Mouse (Mus musculus): ENCODE measurements around the gene Vmn2r29. TPM values are rescaled to one million over a fixed set of nuclear protein-coding genes. Genes with fewer than 3 reads are reported as not detected.

Gene Vmn2r29
- polyA plus RNA-seq, 1 experiment from 2014 or later: 0.88 TPM

Other genes starting within 250 kb of the Vmn2r29 start
- gene Zfp954, start 125.8 kb downstream of the Vmn2r29 start, polyA plus RNA-seq (2015; fragmentation: Nextera tagmentation; extraction: Ambion mirVana): 22.1 and 22.3 TPM in 2 replicates
- gene Zfp773, start 110.6 kb downstream of the Vmn2r29 start, polyA plus RNA-seq (2015; fragmentation: Nextera tagmentation; extraction: Ambion mirVana): 14.7 and 16.1 TPM in 2 replicates
- 2.9 and 3.2 TPM in 2 replicates for gene Zfp418, start 76.0 kb downstream of the Vmn2r29 start, polyA plus RNA-seq (2015; fragmentation: Nextera tagmentation; extraction: Ambion mirVana)
- 8.7 and 9.2 TPM in 2 replicates for gene Zfp772, start 37.3 kb downstream of the Vmn2r29 start, polyA plus RNA-seq (2015; fragmentation: Nextera tagmentation; extraction: Ambion mirVana)
- 3.0 and 6.0 TPM in 2 replicates for gene Gm45844, start 31.0 kb upstream of the Vmn2r29 start, polyA plus RNA-seq (2015; fragmentation: Nextera tagmentation; extraction: Ambion mirVana)
- 147 and 148 TPM in 2 replicates for gene Clcn4, start 53.5 kb upstream of the Vmn2r29 start, polyA plus RNA-seq (2015; fragmentation: Nextera tagmentation; extraction: Ambion mirVana)
- gene Vmn2r30, start 90.3 kb upstream of the Vmn2r29 start, polyA plus RNA-seq (2015; fragmentation: Nextera tagmentation; extraction: Ambion mirVana): 0.06 TPM in 1 of 2 replicates, not detected in the other
- not detected in 2 replicates for gene Gm45783, start 127.2 kb upstream of the Vmn2r29 start, polyA plus RNA-seq (2015; fragmentation: Nextera tagmentation; extraction: Ambion mirVana)
- gene Vmn2r31, start 152.4 kb upstream of the Vmn2r29 start, polyA plus RNA-seq (2015; fragmentation: Nextera tagmentation; extraction: Ambion mirVana): not detected in 2 replicates
- gene Vmn2r32, start 232.7 kb upstream of the Vmn2r29 start, polyA plus RNA-seq (2015; fragmentation: Nextera tagmentation; extraction: Ambion mirVana): not detected in 2 replicates